Mouse (Mus musculus) G1E (cell line): ENCODE measurements around the gene Gm4969. TPM values are rescaled to one million over a fixed set of nuclear protein-coding genes. Genes with fewer than 3 reads are reported as not detected.

Experiments
- ATAC-seq: 2 replicates; pipeline ENCODE4 v1.8.0; 2016; ENCODE audit warnings: mild to moderate bottlenecking; ENCODE audit not compliant: insufficient number of reproducible peaks, poor library complexity, low FRiP score, severe bottlenecking; ENCODE audit errors: extremely low read depth
- DNase-seq: peaks from one replicate; pipeline ENCODE4 v3.0.0; 2012; ENCODE audit warnings: low spot score
- H3K27me3 ChIP-seq: 2 replicates; pipeline ENCODE4 v1.6.1; 2012; ENCODE audit warnings: mild to moderate bottlenecking, low read length, inconsistent platforms; ENCODE audit not compliant: insufficient read depth
- H3K36me3 ChIP-seq: replicated peaks from 2 replicates; pipeline ENCODE3; 2012; ENCODE audit warnings: mild to moderate bottlenecking, inconsistent platforms
- H3K4me1 ChIP-seq: 2 replicates; pipeline ENCODE4 v1.6.1; 2012; ENCODE audit warnings: low read depth, low read length, inconsistent platforms, mixed read lengths; ENCODE audit not compliant: insufficient read depth
- H3K4me3 ChIP-seq: 2 replicates; pipeline ENCODE4 v1.5.1; 2012; ENCODE audit warnings: low read depth, mild to moderate bottlenecking, inconsistent platforms, low read length, moderate library complexity, mixed read lengths
- H3K9me3 ChIP-seq: replicated peaks from 2 replicates; pipeline ENCODE4 v1.6.1; 2012; ENCODE audit warnings: inconsistent platforms
- CTCF ChIP-seq: IDR thresholded peaks from 2 replicates; pipeline ENCODE4 v1.5.1; 2012; ENCODE audit warnings: low read depth, low read length, inconsistent platforms, mixed read lengths
- GATA1 ChIP-seq: IDR thresholded peaks from 2 replicates; pipeline ENCODE4 v1.6.1; 2012; ENCODE audit warnings: borderline replicate concordance, low read length, inconsistent platforms, mixed read lengths
- GATA2 ChIP-seq: IDR thresholded peaks from 2 replicates; pipeline ENCODE4 v1.6.1; 2012; ENCODE audit warnings: low read depth, low read length, inconsistent platforms, borderline replicate concordance
- POLR2AphosphoS5 ChIP-seq: IDR thresholded peaks from 2 replicates; pipeline ENCODE4 v1.6.1; 2012; ENCODE audit warnings: low read depth, low read length, inconsistent platforms; ENCODE audit not compliant: insufficient replicate concordance
- TAL1 ChIP-seq: conservative IDR thresholded peaks from 2 replicates; pipeline ENCODE4 v1.6.1; 2012; ENCODE audit warnings: low read depth, low read length, inconsistent platforms, mixed read lengths
- polyA plus RNA-seq: library from polyadenylated mRNA; stranded (reverse); fragments of >175 nt; gene quantifications from 2 replicates; pipeline ENCODE4 v1.2.3, GENCODE M21; 2012
- total RNA-seq, 2 experiments: library from RNA; stranded (forward) in 1 of 2; stranded (reverse) in 1 of 2; fragments of 200-1000 nt in 1 of 2; fragments of >200 nt in 1 of 2; fragmentation: Nextera tagmentation in 1 of 2; gene quantifications; 2 replicates each; pipeline ENCODE4 v1.2.3; 2014 to 2017

Gm4969 gene
- total and polyA plus RNA-seq, 3 experiments: 0.05 TPM; not detected in 2

GRCm38 (mm10) chr7:19054047-19054776 lies 64.0 kb downstream of the Gm4969 start, which contains the start of gene Rsph6a:
Gene Rsph6a (plus strand): TSS chr7:19054690.
- H3K36me3 ChIP-seq: peaks cover 95% of the 10 kb centered on the region
- no peak within 1 kb of the TSS for H3K4me3 ChIP-seq
- ATAC-seq (no peak), DNase-seq (peak; percentile 23)
- no peaks in the 10 kb centered on the region for H3K27me3 ChIP-seq
- H3K4me1 ChIP-seq: no peaks in the 10 kb centered on the region
- no peak for TF ChIP-seq POLR2AphosphoS5
- TF ChIP-seq CTCF: 0 out of 2 replicates have a peak, but pooled peaks have one; percentile 17
- no peaks in the 10 kb centered on the region for H3K9me3 ChIP-seq

- ATAC-seq: no peak
- Histone ChIP-seq H3K27me3 (no peaks in the 10 kb centered on the region), H3K4me1 (no peaks in the 10 kb centered on the region), H3K36me3 (peaks cover 100% of the 10 kb centered on the region), H3K9me3 (no peaks in the 10 kb centered on the region), H3K4me3 (no peak overlapping the region)
- no peak for TF ChIP-seq GATA1
- no peak for TF ChIP-seq GATA2
- TF ChIP-seq TAL1: no peak
- TF ChIP-seq POLR2AphosphoS5: no peak
- no peak for TF ChIP-seq CTCF
- no peak for DNase-seq
Measured at GRCm38 (mm10) chr7:19053136-19053532, 65.0 kb downstream of the Gm4969 start.

- DNase-seq: no peak
- no peaks in the 10 kb centered on the region for H3K27me3 ChIP-seq
- no peaks in the 10 kb centered on the region for H3K4me1 ChIP-seq
- H3K36me3 ChIP-seq: peaks cover 100% of the 10 kb centered on the region
- TF ChIP-seq GATA1 (no peak), GATA2 (no peak), CTCF (no peak), TAL1 (no peak), POLR2AphosphoS5 (no peak)
- no peak overlapping the region for H3K4me3 ChIP-seq
- H3K9me3 ChIP-seq: no peaks in the 10 kb centered on the region
- ATAC-seq: no peak
Measured at GRCm38 (mm10) chr7:19052345-19053135, 65.6 kb downstream of the Gm4969 start.

GRCm38 (mm10) chr7:19051161-19051560 lies 67.0 kb downstream of the Gm4969 start:
- DNase-seq (no peak), ATAC-seq (no peak)
- no peaks in the 10 kb centered on the region for H3K9me3 ChIP-seq
- H3K27me3 ChIP-seq: no peaks in the 10 kb centered on the region
- H3K4me3 ChIP-seq: no peak overlapping the region
- no peaks in the 10 kb centered on the region for H3K4me1 ChIP-seq
- TF ChIP-seq TAL1 (no peak), GATA1 (no peak), GATA2 (no peak), CTCF (no peak), POLR2AphosphoS5 (no peak)
- peaks cover 100% of the 10 kb centered on the region for H3K36me3 ChIP-seq

- no peaks in the 10 kb centered on the region for H3K4me1 ChIP-seq
- H3K9me3 ChIP-seq: no peaks in the 10 kb centered on the region
- DNase-seq: no peak
- H3K36me3 ChIP-seq: peaks cover 100% of the 10 kb centered on the region
- ATAC-seq: no peak
- no peaks in the 10 kb centered on the region for H3K27me3 ChIP-seq
- TF ChIP-seq GATA2 (no peak), GATA1 (no peak), POLR2AphosphoS5 (no peak), TAL1 (no peak), CTCF (no peak)
- no peak overlapping the region for H3K4me3 ChIP-seq
Measured at GRCm38 (mm10) chr7:19050172-19050571, 68.0 kb downstream of the Gm4969 start.

- no peak for TF ChIP-seq CTCF
- no peak for TF ChIP-seq TAL1
- TF ChIP-seq GATA1: no peak
- no peak for TF ChIP-seq POLR2AphosphoS5
- no peak for TF ChIP-seq GATA2
- DNase-seq (no peak), ATAC-seq (no peak)
- no peak overlapping the region for H3K4me3 ChIP-seq
- peaks cover 100% of the 10 kb centered on the region for H3K36me3 ChIP-seq
- H3K27me3 ChIP-seq: no peaks in the 10 kb centered on the region
- no peaks in the 10 kb centered on the region for H3K9me3 ChIP-seq
- H3K4me1 ChIP-seq: no peaks in the 10 kb centered on the region
Measured at GRCm38 (mm10) chr7:19049252-19049651, 68.9 kb downstream of the Gm4969 start.

Other genes starting within 250 kb of the Gm4969 start
Only the 20 nearest of the 26 such genes appear.
- not detected in 2 replicates for gene Nanos2, start 131.0 kb downstream of the Gm4969 start, total RNA-seq (2014; fragmentation: Nextera tagmentation)
- gene Nanos2, start 131.0 kb downstream of the Gm4969 start, total RNA-seq (2017): 0.12 and 0.16 TPM in 2 replicates
- not detected in 2 replicates for gene Nanos2, start 131.0 kb downstream of the Gm4969 start, polyA plus RNA-seq
- gene Mypop, start 127.1 kb downstream of the Gm4969 start, total RNA-seq (2014; fragmentation: Nextera tagmentation): 2.4 and 3.9 TPM in 2 replicates
- 2.0 and 4.1 TPM in 2 replicates for gene Mypop, start 127.1 kb downstream of the Gm4969 start, total RNA-seq (2017)
- gene Mypop, start 127.1 kb downstream of the Gm4969 start, polyA plus RNA-seq: 15.8 and 20.5 TPM in 2 replicates
- gene Irf2bp1, start 114.3 kb downstream of the Gm4969 start, total RNA-seq (2014; fragmentation: Nextera tagmentation): 34.1 and 34.9 TPM in 2 replicates
- gene Irf2bp1, start 114.3 kb downstream of the Gm4969 start, total RNA-seq (2017): 13.4 TPM in 2 replicates
- gene Irf2bp1, start 114.3 kb downstream of the Gm4969 start, polyA plus RNA-seq: 105 and 139 TPM in 2 replicates
- gene Foxa3, start 94.8 kb downstream of the Gm4969 start, total RNA-seq (2014; fragmentation: Nextera tagmentation): not detected in 2 replicates
- gene Foxa3, start 94.8 kb downstream of the Gm4969 start, total RNA-seq (2017): not detected in 2 replicates
- 0.03 TPM in 1 of 2 replicates, not detected in the other for gene Foxa3, start 94.8 kb downstream of the Gm4969 start, polyA plus RNA-seq
- gene Sympk, start 94.0 kb downstream of the Gm4969 start, total RNA-seq (2014; fragmentation: Nextera tagmentation): 119 and 149 TPM in 2 replicates
- gene Sympk, start 94.0 kb downstream of the Gm4969 start, total RNA-seq (2017): 47.6 and 48.1 TPM in 2 replicates
- 257 and 260 TPM in 2 replicates for gene Sympk, start 94.0 kb downstream of the Gm4969 start, polyA plus RNA-seq
- not detected in 2 replicates for gene Rsph6a, start 63.7 kb downstream of the Gm4969 start, total RNA-seq (2014; fragmentation: Nextera tagmentation)
- 0.33 and 0.76 TPM in 2 replicates for gene Rsph6a, start 63.7 kb downstream of the Gm4969 start, total RNA-seq (2017)
- 0.16 and 0.23 TPM in 2 replicates for gene Rsph6a, start 63.7 kb downstream of the Gm4969 start, polyA plus RNA-seq
- gene Dmwd, start 42.1 kb downstream of the Gm4969 start, total RNA-seq (2014; fragmentation: Nextera tagmentation): 36.2 and 50.6 TPM in 2 replicates
- gene Dmwd, start 42.1 kb downstream of the Gm4969 start, total RNA-seq (2017): 22.4 and 23.6 TPM in 2 replicates
- 141 and 150 TPM in 2 replicates for gene Dmwd, start 42.1 kb downstream of the Gm4969 start, polyA plus RNA-seq
- 17.1 and 27.5 TPM in 2 replicates for gene Dmpk, start 34.5 kb downstream of the Gm4969 start, total RNA-seq (2014; fragmentation: Nextera tagmentation)
- gene Dmpk, start 34.5 kb downstream of the Gm4969 start, total RNA-seq (2017): 7.3 and 8.0 TPM in 2 replicates
- 78.7 and 82.1 TPM in 2 replicates for gene Dmpk, start 34.5 kb downstream of the Gm4969 start, polyA plus RNA-seq
- 1.8 and 3.8 TPM in 2 replicates for gene Six5, start 23.8 kb downstream of the Gm4969 start, total RNA-seq (2014; fragmentation: Nextera tagmentation)
- gene Six5, start 23.8 kb downstream of the Gm4969 start, total RNA-seq (2017): 2.6 and 3.6 TPM in 2 replicates
- gene Six5, start 23.8 kb downstream of the Gm4969 start, polyA plus RNA-seq: 9.2 and 9.9 TPM in 2 replicates
- 3.3 and 6.7 TPM in 2 replicates for gene Fbxo46, start 1.5 kb upstream of the Gm4969 start, total RNA-seq (2014; fragmentation: Nextera tagmentation)
- 6.2 and 7.2 TPM in 2 replicates for gene Fbxo46, start 1.5 kb upstream of the Gm4969 start, total RNA-seq (2017)
- gene Fbxo46, start 1.5 kb upstream of the Gm4969 start, polyA plus RNA-seq: 27.3 and 27.8 TPM in 2 replicates
- gene Qpctl, start 30.9 kb upstream of the Gm4969 start, total RNA-seq (2014; fragmentation: Nextera tagmentation): 5.1 and 5.9 TPM in 2 replicates
- 2.6 and 3.0 TPM in 2 replicates for gene Qpctl, start 30.9 kb upstream of the Gm4969 start, total RNA-seq (2017)
- gene Qpctl, start 30.9 kb upstream of the Gm4969 start, polyA plus RNA-seq: 6.2 and 6.7 TPM in 2 replicates
- 19.5 and 25.5 TPM in 2 replicates for gene Snrpd2, start 31.4 kb upstream of the Gm4969 start, total RNA-seq (2014; fragmentation: Nextera tagmentation)
- gene Snrpd2, start 31.4 kb upstream of the Gm4969 start, total RNA-seq (2017): 75.1 and 92.3 TPM in 2 replicates
- 73.1 and 75.0 TPM in 2 replicates for gene Snrpd2, start 31.4 kb upstream of the Gm4969 start, polyA plus RNA-seq
- gene Gipr, start 47.8 kb upstream of the Gm4969 start, total RNA-seq (2014; fragmentation: Nextera tagmentation): 7.0 and 10.7 TPM in 2 replicates
- 6.5 and 6.8 TPM in 2 replicates for gene Gipr, start 47.8 kb upstream of the Gm4969 start, total RNA-seq (2017)
- 7.1 and 7.7 TPM in 2 replicates for gene Gipr, start 47.8 kb upstream of the Gm4969 start, polyA plus RNA-seq
- gene Eml2, start 58.1 kb upstream of the Gm4969 start, total RNA-seq (2014; fragmentation: Nextera tagmentation): 13.6 and 19.0 TPM in 2 replicates
- gene Eml2, start 58.1 kb upstream of the Gm4969 start, total RNA-seq (2017): 14.3 and 15.1 TPM in 2 replicates
- gene Eml2, start 58.1 kb upstream of the Gm4969 start, polyA plus RNA-seq: 25.4 and 27.2 TPM in 2 replicates
- 0.30 TPM in 1 of 2 replicates, not detected in the other for gene Gpr4, start 94.2 kb upstream of the Gm4969 start, total RNA-seq (2014; fragmentation: Nextera tagmentation)
- gene Gpr4, start 94.2 kb upstream of the Gm4969 start, total RNA-seq (2017): 0.11 and 0.12 TPM in 2 replicates
- 0.06 and 0.16 TPM in 2 replicates for gene Gpr4, start 94.2 kb upstream of the Gm4969 start, polyA plus RNA-seq
- 13.8 and 14.2 TPM in 2 replicates for gene Opa3, start 110.0 kb upstream of the Gm4969 start, total RNA-seq (2014; fragmentation: Nextera tagmentation)
- 14.8 and 15.2 TPM in 2 replicates for gene Opa3, start 110.0 kb upstream of the Gm4969 start, total RNA-seq (2017)
- 7.7 and 8.4 TPM in 2 replicates for gene Opa3, start 110.0 kb upstream of the Gm4969 start, polyA plus RNA-seq
- 146 and 171 TPM in 2 replicates for gene Vasp, start 153.4 kb upstream of the Gm4969 start, total RNA-seq (2014; fragmentation: Nextera tagmentation)
- gene Vasp, start 153.4 kb upstream of the Gm4969 start, total RNA-seq (2017): 239 and 292 TPM in 2 replicates
- 560 and 712 TPM in 2 replicates for gene Vasp, start 153.4 kb upstream of the Gm4969 start, polyA plus RNA-seq
- gene Ppm1n, start 161.7 kb upstream of the Gm4969 start, total RNA-seq (2014; fragmentation: Nextera tagmentation): not detected in 2 replicates
- not detected in 2 replicates for gene Ppm1n, start 161.7 kb upstream of the Gm4969 start, total RNA-seq (2017)
- not detected in 2 replicates for gene Ppm1n, start 161.7 kb upstream of the Gm4969 start, polyA plus RNA-seq
- 0.73 and 0.98 TPM in 2 replicates for gene Rtn2, start 164.3 kb upstream of the Gm4969 start, total RNA-seq (2014; fragmentation: Nextera tagmentation)
- gene Rtn2, start 164.3 kb upstream of the Gm4969 start, total RNA-seq (2017): 0.06 and 0.11 TPM in 2 replicates
- gene Rtn2, start 164.3 kb upstream of the Gm4969 start, polyA plus RNA-seq: 0.94 and 0.96 TPM in 2 replicates
- 0.19 TPM in 1 of 2 replicates, not detected in the other for gene Fosb, start 191.7 kb upstream of the Gm4969 start, total RNA-seq (2014; fragmentation: Nextera tagmentation)
- gene Fosb, start 191.7 kb upstream of the Gm4969 start, total RNA-seq (2017): 0.29 and 0.38 TPM in 2 replicates
- 0.50 and 0.61 TPM in 2 replicates for gene Fosb, start 191.7 kb upstream of the Gm4969 start, polyA plus RNA-seq